Mouse (Mus musculus): ENCODE data around the gene Usp47.

Usp47 gene

DNA sequence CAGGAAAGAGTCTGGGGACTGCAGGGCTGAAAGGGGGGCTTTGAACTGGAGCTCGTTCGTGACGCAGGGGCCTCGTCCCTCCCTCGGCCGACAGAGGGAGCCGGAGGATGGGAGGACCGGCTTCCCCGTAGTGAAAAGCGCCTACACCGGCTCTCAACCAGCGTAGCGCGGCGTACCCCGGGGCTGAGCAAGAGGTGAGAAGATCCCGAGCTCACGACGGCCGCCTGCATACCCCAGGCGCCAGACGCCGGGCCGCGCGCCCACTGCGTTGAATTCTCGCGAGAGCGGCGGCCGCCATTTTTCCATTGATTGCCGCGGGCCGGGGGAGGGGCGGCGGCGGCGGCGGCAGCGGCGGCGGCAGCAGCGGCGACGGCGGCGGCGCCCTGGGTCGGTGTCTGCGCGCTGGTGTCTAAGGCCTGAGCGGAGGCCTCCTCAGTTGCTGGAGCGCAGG is at the start of gene Usp47:
Gene Usp47, plus strand, starts transcription at position 355 of the 451 bp plus-strand sequence.
- peak; percentile 71 for DNase-seq (ENCODE audit: low spot score)

- no peak for DNase-seq (ENCODE audit: low spot score)
Measured at GRCm38 (mm10) chr7:111976401-111976800, 46.9 kb upstream of the Usp47 start.

GRCm38 (mm10) chr7:111977871-111978270 is 45.4 kb upstream of the Usp47 start:
- DNase-seq (ENCODE audit: low spot score) = no peak

GRCm38 (mm10) chr7:111982296-111982695 is 41.0 kb upstream of the Usp47 start:
- DNase-seq (ENCODE audit: low spot score) = no peak

DNA sequence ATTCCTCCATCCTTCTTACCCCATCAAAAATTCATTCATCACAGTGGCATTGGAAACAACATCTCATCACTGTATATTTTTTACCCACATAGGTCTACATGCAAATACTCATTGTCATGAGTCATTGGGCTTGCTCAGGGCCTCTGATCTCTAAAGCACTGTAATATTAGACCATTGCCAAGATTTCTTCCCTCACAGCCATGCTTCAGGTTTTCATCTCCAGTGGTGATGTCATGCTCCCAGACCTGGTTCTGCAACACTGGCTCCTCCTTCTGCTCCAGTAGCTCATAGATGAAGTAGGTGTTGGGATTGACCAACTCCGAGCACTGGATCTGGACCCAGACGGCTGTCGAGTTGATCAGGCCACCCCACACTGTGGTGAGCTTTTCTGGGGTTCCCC is 38.8 kb upstream of the Usp47 start:
- no peak for DNase-seq (ENCODE audit: low spot score)

- no peak for DNase-seq (ENCODE audit: low spot score)
Measured at GRCm38 (mm10) chr7:111985266-111985665, 38.0 kb upstream of the Usp47 start.

- no peak for DNase-seq (ENCODE audit: low spot score)
Measured at GRCm38 (mm10) chr7:111986906-111987305, 36.4 kb upstream of the Usp47 start.

- no peak for DNase-seq (ENCODE audit: low spot score)
Measured at GRCm38 (mm10) chr7:111997441-111997840, 25.9 kb upstream of the Usp47 start.

DNA sequence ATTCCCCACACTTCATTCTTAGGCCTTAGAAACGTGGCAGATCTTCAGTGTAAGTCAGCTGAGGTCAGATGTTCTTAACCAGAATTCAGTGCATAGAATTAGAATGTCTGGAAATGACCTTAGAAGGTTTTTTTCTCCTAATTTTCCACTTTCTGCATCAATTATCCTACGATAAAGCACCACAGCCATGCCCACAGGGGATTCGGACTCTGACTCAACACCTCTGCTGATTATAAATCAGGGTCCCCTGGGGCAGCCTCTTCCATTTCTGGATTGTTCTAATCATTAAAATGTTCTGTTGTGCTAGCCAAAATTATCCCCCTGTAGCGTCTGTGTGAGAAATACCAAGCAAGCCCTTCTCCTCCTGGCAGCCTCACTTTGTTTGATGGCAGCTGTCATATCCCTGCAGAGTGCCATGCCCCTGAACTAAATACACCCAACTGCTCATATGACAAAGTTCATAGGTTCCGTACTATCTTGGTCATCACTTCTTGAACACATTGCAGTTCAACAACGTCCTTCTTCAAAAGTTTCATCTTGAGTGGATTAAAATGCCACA is 24.8 kb upstream of the Usp47 start:
- DNase-seq (ENCODE audit: low spot score) = no peak

DNA sequence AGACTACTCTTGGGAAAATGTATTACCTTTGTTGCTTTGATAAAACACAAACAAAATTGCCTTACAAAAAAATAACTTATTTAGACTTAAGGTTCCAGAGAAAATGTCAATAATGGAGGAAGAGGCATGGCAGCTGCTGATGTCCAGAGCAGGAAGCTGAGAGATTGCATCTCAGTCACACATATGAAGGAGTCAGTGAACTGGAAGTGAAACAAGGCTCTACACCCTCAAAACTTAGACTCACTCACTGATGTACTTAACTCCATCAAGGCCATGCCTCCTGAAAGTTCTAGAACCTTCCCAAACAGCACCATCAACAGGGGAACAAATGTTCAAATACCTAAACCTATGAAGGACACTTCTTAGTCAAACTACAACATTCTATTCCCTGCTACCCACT is 23.9 kb upstream of the Usp47 start:
- DNase-seq (ENCODE audit: low spot score) = no peak

- no peak for DNase-seq (ENCODE audit: low spot score)
Measured at GRCm38 (mm10) chr7:112000166-112000565, 23.1 kb upstream of the Usp47 start.

DNA sequence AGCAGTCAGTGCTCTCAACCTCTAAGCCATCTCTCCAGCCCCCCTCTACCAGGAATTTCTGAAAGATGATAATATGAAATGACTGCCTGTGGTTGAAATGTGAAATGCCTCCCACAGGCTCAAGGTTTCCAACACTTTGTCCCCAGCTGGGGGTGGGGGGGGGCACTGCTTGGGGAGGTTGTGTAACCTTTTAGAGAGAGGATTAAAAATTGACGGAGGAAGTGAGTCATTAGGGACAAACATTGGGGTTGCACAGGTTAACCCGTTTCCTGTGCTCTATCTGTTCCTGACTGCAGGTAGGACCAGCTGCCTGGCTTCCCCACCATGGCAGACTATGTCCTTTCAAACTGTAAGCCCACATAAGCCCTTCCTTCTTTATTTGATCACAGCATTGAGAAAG is 12.8 kb upstream of the Usp47 start:
- no peak for DNase-seq (ENCODE audit: low spot score)

DNA sequence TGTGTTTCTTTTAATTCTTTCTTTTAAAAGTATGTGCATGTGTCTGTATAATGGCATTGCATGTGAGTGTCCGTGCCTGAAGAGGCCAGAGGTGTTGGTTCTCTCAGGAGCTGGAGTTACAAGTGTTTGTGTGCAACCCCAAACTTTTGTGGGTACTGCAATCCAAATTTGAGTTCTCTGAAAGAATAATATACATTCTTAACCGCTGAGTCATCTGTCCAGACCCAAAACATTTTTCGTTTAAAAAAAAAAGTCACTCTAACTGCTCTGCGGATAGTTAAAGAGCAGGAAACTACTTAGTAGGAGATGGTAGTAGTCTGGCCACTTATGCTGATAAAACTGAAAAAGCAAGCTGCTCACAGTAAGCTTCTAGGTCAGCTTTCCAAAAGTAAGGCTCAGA is 12.3 kb upstream of the Usp47 start:
- no peak for DNase-seq (ENCODE audit: low spot score)

GRCm38 (mm10) chr7:112012102-112012501 is 11.2 kb upstream of the Usp47 start:
- DNase-seq (ENCODE audit: low spot score) = no peak

GRCm38 (mm10) chr7:112012621-112013177 is 10.6 kb upstream of the Usp47 start:
- DNase-seq (ENCODE audit: low spot score) = no peak

- no peak for DNase-seq (ENCODE audit: low spot score)
Measured at GRCm38 (mm10) chr7:112014148-112014547, 9.2 kb upstream of the Usp47 start.

DNA sequence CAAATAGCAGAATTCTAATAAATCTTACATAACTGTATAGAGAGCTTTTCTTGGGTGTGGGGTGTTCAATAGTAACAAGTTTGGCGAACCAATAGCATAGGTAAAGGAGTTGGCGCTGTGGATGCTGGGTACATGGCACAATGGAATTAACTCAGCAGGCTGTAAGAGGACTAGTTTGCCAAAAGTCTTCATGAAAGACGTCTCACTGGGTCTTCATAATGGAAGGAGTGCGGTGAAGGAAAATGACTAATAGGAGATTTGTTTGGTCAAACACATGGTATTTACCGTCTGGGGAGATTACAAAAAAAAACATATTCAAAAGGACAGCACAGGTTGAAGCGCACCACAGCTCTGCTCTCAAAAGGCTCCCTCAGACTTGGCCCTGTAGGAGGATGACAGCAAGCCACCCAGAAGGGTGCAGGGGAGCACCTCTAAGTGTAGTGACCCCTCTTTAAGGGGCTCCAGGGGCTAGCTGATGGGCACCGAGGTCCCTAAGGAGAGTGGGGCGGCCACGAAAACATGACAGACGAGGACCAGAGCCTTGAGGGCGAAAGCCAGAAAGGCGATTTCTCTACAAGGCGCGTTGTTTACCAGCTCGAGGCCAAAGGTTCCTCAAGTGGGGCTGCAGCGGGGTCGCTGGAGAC is 676 bp upstream of the Usp47 start:
- DNase-seq (ENCODE audit: low spot score) = peak; percentile 46

DNA sequence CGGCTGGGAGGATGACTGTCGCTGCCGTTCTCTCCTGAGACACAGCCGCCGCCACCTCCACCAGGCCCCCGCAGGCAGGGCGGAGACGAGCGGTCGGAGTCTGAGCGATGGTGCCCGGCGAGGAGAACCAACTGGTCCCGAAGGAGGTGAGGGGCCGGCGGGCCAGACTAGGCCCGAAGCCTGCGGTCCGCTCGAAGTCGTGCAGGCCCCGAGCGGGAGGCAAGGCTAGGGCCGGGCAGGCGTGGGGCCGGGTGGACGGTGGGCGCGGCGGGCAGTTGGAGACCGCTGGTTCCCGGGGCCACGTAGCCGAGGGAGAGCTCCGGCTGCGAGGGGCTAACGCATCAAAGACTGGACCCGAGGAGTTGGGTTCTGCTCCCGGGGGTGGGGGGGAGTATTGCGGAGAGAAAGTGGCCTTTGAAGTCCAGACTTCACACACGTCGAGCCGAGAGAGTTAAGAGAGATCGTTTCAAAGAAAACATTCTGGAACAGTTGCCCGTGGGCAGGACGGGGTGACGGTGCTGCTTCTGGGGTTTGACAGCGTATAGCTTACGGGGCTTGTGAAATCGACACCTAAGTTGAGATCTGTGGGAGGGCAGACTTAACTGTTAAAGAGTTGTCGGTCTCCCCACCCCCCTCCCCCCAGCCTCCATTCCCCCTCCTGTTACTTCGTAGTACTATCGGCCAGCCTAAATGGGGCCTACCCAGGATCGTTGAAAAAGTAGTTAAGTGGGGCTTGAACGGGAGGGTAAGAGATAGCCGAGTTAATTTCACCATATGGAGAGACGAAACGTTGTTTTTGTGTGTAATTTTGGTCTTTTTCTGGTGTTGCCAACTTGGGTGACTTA is 519 bp downstream of the Usp47 start:
- DNase-seq (ENCODE audit: low spot score) = no peak

DNA sequence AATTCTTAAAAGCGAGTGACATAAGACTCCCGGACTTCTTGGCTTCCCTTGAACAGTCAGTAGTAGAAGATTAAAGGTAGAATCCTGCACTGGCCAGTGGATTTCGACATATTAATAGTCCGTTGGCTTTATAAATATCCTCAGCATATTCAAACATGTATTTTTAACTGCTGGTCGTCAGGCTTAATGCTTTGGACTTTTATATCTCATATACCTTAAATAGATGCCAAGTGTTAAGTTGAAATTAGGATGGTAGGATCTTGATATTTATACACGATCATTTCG is 1.1 kb downstream of the Usp47 start:
- DNase-seq (ENCODE audit: low spot score) = no peak

DNA sequence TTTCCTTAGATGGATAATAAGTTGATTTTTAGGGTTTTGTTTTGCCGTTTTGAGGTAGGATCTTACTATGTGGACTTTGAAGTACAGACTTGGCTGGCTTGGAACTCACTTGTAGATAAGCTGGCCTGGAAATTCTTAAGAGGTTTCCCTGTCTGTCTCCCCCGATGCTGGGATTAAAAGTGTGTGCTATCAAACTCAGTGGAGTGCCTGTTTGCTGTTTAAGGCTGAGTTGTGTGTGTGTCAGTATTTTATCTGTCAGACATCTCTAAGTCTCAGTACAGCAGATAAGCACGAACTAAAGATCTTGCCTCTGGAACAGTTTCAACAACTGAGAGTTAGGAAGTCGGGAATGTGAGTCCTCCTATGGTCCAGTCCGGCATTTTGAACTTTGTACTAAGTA is 1.6 kb downstream of the Usp47 start:
- DNase-seq (ENCODE audit: low spot score) = no peak

DNA sequence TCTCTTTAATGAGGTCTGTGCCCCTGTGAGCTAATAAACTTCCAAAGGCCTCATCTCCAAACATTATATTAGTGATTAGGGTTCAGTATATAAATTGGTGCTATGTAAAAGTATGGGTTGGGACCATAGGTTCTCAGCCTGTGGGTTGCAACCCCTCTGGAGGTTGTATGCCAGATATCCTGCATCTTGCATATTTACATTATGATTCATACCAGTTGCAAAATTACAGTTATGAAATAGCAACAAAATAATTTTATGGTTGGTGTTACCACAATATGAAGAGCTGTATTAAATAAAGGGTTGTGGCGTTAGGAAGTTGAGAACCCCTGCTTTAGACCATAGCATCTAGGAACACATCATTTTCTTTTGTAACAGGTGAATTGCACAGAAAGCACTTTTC is 7.3 kb downstream of the Usp47 start:
- no peak for DNase-seq (ENCODE audit: low spot score)

GRCm38 (mm10) chr7:112035804-112036203 is 12.5 kb downstream of the Usp47 start:
- no peak for DNase-seq (ENCODE audit: low spot score)

- DNase-seq (ENCODE audit: low spot score) = no peak
Measured at GRCm38 (mm10) chr7:112036636-112037035, 13.3 kb downstream of the Usp47 start.
